Mouse (Mus musculus) embryo, embryonic 11 days (tissue): ENCODE measurements around the gene Btbd6.

Source experiments
- DNase-seq: peaks from one replicate; pipeline ENCODE4 v3.0.0-alpha.2; 2015

The Btbd6 gene

DNA sequence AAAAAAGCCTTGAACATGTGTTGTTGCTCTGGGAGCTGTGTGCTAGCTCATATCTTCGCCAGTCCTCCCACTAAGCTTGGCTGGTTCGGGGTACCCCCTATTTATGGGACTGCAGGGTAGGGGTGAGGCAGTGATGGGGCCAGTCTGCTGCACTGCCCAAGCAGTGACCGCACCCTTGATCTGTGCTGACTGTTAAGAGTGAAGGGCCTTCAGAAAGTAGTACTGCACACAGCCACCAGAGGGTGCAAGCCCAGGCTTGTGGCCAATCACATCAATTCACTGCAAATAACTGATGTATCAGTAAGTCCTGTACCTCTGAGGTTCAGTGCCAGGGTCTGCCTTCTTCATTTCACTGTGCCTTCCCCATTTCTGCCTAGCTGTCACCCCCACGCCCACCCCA, 20.5 kb upstream of the Btbd6 start:
- peak; percentile 75 for DNase-seq

DNA sequence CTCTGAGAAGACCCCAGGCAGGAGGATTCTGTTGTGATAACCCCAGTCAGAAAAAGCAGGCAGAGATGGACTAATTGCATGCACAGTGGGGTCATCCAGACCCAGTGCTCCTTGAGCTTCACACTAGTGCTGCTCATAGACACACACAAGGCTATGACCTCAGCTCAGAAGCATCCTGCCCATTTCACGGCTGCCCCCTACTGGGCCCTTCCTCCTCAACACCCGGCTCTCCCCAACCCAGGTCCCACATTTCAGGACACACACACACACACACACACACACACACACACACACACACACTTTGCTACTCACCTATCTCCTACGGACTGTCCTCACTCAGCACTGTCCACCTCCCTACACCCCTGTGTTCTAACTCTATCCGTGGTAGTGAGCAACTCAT, 18.0 kb upstream of the Btbd6 start:
- DNase-seq, result peak; percentile 53

DNA sequence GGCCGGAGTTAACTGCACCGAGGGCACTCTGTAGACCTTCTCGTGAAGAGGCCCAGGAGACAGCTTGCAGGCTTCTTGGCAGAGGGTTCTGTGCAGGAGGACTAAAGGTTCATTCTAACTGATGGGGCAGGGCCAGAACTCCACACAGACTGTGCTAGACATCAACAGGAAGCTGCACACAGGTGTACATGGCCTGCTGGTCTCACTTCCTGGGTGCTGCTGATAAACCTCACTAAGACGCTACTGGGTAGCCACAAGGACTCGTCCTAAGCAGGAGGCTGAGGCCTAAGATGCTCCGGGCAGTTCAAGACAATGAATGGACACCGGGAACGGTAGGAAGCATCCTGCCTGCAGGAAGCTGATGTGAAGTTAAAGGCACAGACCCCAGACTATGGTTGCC, 16.9 kb upstream of the Btbd6 start:
- no peak for DNase-seq

DNA sequence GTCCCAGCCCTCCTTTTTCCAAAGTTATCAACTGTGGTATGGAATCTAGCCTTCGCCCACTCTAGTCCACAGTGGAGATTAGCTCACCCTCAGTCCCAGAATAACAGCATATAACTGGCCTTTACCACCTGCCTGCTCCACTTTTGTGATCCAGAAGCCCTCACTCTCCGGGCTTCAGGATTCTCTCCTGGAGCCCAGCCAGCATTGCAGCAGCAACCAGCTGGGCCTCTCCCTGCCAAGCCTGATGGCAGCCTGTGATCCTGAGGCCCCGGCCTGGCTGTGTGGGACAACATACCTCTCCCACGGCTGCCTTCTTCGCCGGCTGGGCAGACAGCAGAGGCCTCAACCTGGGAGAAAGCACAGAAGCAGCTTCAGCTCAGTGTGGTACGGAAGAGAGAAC, 14.9 kb upstream of the Btbd6 start:
- no peak for DNase-seq

DNA sequence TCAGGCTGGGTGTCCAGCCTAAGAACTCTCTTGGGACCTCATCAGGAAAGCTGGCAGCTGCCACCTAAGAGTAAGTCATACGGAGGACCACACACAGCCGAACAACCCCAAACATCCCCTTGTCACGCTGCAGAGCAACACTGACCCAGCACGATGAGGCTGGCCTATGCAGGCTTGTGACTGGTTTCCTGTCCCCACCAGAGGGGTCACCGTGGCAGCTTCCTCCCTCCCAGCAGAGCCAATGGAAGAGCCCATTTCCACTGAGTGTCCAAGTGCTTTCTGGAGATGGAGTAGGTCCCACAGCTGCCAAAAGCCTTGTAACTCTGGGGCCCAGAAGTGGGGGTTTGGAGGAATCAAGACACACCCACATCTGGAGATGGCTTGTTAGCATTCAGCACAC, 14.4 kb upstream of the Btbd6 start:
- DNase-seq, result no peak

DNA sequence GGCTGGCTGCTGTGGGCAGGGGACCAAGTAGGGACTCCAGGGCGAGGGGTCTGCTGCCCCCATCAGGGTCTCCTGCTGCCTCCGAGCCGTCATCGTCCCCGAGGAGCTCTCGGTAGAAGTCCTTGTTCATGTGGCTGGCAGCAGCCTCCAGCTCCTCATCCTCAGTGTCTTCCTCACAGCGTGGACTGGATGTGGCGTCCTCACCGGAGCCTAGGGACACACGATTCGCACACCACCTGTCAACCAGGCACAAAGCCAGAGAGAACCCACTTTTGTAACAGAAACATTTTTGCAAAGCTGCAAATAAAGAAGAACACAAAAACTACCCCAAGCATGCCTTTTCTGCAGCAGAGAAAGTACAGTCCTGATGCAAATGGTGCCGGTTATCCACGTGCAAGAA, 10.5 kb upstream of the Btbd6 start:
- DNase-seq, result no peak

DNA sequence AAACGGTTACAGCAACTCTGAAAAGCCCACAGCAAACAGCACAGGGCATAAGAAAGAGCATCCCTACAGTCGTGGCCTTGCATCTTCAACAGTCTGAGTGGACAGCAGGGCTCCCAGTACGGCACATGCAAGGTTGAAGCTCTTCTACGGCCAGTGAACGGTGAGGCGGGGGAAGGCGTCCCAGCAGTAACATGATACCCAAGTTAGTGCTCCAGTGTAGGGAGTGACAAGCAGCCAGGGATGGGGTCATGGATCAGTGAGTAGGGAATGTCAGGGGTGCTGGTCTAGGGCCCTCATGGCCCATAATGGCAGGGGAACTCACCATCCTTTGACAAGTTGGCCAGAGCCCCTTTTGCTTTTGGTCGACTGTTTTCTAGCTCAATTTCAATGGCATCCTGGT, 7.3 kb upstream of the Btbd6 start:
- DNase-seq, result no peak

DNA sequence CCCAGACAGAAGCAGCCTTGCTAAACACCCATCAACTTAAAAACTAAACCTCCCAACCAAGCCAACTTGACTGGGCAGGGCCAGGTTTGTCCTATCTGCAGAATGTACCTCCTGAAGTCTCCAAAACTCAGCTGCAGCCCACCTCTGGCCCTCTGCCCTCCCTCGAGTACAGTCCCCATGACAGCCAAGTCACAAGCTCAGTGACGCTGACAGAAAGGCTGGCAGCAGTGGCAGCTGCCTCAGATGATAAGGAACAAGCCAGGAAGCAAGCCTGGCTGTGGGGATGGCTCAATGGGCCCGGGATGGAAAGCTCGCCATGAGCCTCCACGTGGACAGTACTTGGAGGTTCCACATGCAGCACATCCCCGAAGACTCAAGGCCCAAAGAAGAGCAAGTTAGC, 6.7 kb upstream of the Btbd6 start:
- no peak for DNase-seq

DNA sequence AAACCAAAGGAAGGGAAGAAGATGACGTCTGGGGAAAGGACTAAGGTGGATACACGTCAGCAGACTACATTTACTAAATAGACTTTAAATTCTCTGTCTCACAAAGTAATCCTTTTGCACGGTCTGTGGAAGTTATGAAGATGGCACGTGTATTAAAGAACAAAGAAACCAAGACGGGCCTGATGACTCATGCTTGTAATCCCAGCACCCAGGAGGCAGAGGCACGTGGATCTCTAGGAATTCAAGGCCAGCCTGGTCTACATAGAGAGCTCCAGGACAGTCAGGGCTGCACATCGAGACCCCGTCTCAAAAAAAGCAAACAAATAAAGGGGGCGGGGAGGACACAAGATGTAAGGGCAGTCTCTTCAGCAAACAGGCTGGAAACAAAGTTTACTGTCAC, 1.5 kb upstream of the Btbd6 start:
- no peak for DNase-seq

DNA sequence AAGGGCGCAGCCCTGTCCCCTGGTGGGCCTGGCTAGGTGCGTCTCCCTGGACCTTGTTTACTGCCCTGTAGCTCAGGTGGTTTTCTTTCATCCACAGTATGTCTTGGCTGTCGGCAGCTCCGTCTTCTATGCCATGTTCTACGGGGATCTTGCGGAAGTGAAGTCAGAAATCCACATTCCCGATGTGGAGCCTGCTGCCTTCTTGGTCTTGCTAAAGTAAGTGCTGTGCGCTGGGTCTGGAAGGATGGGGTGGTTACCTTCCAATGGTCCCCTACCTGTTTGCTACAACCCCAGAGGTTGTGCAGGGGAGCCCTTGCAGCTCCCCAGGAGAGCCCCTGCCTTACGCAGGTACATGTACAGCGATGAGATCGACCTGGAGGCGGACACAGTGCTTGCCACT, 874 bp downstream of the Btbd6 start:
- no peak for DNase-seq

DNA sequence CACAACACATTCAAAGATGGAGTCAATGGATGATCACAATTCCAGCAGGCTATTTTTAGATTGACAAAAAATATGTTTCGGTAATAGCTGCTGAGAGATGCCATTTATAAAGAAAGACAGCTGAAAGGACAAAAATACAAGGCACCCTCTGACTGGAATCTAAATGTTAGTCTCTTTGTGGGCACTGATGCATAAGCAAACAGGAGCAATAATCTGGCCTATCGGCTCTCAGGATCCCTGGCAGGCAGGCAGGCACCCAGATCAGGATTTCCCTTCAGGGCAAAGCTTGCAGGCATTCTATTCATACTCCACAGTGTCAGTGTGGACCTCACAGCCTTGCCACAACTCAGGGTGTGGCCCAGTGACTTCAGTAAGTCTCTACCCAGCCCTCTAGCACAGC, 5.7 kb downstream of the Btbd6 start:
- DNase-seq, result no peak

DNA sequence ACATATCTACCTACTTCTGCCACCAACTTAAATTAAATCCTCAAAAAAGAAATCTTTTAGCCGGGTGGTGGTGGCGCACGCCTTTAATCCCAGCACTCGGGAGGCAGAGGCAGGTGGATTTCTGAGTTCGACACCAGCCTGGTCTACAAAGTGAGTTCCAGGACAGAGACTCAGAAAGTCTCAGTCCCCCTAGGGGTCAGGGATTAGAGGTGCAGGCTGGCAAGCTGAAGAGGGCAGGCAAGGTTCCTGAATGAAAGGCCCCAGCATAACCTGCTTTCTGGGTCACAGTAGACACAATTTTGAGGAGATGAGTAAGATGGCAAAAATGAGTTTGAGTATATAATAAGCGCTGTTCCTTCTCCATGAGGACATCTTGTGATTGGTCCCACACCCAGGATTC, 9.1 kb downstream of the Btbd6 start:
- DNase-seq, result peak; percentile 31

DNA sequence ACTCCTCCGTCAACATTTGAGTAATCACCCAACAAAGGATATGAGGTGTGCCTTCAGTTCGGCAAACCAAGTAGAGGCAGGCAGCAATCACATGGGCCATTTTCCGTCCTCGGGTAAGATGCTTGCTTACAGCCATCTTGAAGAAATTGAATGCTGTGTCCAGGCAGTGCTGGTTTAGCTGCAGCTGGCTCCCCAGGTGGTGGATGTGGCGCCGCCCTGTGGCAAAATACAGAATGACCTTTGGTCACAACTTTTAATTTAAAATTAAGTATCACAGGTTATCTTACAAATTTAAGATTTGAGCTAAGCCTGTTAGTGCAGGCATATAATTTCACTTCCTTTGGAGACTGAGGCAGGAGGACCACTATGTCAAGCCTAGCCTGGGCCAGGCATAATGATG, 11.6 kb downstream of the Btbd6 start:
- no peak for DNase-seq

DNA sequence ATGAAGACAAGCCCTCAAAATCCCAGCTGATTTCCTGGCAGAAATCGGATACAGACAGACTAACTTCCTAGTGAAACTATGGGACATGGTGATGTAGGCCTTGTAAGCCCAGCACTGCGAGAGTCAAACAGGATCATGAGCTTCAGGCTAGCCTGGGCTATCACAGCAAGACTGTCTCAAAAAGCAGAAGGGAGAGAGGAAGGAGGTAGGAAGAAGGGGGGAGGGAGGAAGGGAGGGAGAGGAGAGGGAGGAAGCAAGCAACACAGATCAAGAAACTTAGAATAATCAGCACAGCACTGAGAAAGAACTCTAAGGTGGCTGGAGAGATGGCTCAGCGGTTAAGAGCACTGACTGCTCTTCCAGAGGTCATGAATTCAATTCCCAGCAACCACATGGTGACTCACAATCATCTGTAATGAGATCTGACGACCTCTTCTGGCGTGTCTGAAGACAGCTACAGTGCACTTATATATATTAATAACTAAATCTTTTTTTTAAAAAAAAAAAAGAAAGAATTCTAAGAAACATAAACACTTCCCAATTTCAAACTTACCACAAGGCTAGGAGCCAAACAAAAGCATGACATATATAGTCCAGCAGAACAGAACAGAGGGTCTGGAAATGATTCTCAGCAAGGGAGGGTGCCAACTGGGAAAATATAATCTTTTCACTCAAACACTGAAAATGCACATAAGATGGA, 14.6 kb downstream of the Btbd6 start:
- DNase-seq, result no peak

DNA sequence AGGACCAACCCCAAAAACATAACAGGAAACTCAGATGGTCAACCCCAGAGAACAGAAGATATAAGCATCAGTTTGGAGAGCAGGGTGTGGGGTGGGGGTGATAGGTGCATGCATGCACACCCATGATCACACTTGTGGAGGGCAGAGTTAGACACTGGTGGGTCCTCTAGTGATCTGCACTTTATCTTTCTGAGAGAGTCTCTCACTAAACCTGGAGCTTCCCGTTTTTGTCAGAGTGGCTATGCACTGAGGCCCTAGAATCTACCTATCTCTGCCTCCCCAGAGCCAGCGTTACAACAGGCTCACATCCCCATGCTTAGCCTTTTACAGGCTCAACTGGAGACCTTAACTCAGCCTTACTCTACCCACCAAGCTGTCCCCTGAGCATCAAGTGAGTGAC, 15.2 kb downstream of the Btbd6 start:
- DNase-seq, result no peak

DNA sequence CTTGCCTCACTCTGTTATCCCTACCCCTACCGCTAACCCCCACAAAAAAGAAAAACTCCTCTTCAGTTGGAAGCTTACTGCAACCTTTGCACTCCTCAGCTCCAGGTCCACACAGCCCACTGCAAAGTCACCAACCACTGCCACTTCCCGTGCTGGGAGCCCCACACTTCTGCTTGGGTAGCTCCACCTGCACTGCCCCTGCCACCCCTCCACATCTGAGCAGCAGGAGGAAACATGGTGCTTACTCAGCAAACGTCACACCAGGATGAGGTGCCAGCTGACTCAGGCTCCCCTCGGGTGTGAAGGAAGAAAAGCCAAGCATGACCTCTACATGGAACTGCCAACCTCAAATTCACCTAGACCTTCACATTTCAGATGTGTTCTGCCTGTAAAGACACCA, 17.9 kb downstream of the Btbd6 start:
- DNase-seq, result no peak

DNA sequence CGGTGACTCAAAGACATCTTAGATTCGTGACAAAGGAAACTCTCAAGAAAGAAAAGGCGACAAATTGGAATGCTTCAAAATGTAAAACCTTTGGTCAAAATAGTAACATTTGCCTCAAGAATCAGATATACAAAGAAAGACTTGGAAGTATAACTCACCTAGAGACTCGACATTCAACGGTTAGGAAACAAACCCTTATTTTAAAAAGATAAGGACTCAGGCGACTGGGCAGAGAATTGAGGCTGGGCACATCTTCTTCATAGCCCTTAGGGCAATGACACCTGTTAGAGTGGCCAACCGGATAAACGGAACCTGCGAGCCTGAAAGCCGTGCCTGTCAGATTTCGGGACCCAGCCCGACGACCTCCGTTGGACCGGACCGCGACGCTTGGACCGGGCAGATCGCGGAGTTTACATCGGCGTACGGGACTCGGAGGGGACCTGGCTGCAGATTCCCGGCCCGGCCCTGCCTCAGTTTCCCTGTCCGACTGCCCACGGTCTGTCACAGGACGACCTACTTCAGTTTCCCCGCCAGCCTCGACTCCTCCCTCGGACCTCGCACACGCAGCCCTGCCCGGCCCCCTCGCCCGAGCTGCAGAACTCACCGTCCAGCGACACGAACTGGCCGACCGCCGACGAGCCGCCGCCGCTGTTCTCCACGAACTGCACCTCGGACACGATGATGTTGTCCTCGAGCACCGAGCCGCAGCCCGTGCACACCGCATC, 23.4 kb downstream of the Btbd6 start:
- DNase-seq, result no peak

DNA sequence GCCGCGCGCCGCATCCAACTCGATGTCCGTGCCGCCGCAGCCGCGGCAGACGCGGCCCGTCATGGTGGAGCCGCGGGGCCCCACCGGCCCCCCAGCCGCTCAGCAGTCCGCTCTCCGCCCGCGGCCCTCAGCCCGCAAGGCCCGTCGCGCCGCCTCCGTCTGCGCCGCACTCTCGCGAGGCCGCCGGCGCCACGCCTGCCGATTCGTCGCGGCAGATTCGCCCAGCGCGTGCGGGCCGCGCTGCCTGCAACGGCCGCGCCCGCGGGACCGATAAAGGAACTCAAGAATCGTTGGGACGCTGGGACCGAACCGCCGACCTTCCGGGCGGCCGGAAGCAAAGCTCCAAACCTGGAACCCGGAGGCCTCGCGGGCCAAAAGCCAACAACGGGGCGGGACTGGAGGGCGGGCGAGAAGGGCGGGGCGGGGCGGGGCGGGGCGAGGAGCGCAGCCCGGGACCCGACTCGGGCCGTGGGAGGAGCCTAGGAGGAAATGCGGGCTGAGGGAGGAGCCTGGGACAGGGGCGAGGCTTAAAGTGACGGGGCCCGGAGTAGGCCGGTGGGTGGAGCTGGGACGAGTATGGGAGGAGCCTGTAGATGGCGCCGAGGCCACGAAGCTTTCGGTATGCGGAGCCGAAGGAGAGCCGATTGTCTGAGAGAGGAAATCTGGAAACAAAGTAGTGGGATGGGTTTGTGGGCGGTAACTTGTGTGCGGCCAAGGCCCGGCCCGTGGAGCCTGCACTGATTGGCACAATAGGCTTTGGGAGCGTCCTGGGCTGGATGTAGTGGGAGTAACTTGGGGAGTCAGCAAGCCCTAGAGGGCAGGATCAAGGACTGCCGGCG, 24.2 kb downstream of the Btbd6 start, which contains the start of gene Brf1:
Gene Brf1 (minus strand): TSS at position 411 of the 839 bp plus-strand sequence.
- DNase-seq, result peak; percentile 99

DNA sequence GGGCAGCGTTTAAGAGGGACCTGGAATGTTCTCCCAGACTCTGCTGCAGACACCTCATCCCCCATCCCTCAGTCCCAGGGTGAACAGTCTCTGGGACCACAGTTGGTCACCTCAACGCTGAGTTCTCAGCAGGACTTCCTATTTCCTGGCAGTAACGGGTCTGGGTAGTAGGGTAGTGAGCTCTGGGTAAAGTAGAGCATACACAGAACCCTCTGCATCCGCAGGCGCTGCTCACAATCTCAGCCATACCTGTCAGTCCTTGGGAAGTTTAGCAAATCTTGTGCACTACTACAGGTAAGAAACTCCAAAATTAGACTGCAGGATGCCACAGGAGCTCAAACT, 24.8 kb downstream of the Btbd6 start:
- DNase-seq, result no peak

DNA sequence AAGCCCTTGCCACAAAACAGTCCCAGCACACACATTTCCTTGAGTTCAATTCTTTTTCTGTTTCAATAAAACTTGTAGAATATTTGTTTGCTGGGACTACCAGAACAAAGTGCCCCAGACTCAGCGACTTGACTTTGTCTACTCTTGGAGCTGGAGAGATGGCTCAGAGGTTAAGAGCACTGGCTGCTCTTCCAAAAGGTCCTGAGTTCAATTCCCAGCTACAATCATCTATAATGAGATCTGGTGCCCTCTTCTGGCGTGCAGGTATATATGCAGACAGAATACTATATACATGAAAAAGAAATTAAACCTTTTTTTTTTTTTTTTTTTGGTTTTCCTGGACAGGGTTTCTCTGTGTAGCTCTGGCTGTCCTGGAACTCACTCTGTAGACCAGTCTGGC, 26.4 kb downstream of the Btbd6 start:
- DNase-seq, result no peak

DNA sequence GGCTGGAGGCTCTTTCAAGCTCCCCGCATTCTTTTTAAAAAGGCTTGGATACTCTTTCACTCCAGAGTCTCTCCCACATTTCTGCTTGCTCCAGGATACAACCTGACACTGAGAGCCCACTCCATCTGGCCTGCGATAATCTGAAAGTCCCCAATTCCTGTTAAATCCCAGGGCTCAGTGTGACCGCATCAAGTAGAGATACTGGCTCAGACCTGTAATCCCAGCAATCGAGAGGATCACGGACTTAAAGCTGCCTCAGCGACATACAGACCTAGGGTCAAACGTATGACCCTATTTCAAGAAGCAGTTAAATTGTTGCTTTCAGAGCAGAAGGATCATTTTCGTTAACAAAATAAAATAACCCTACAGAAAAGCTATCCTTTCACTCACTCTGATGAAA, 27.7 kb downstream of the Btbd6 start:
- no peak for DNase-seq

DNA sequence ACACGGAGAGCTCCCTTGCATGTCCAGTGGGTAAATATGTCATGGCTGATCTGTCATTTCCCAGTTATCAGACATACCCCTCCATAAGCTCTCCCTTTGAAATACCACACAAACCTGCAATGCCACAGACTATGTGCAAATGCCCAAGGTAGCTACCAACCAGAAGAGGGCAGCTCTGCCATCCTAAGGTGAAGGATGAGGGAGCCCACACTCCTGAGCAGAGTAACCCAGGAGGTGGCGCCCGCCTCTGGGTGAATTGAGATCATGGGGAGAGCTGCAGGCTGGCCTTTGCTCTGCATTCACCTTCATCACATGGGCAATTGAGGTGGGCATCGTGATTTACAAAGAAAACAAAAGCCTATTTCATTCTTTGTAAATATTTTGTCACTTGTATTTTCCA, 28.7 kb downstream of the Btbd6 start:
- peak; percentile 52 for DNase-seq

DNA sequence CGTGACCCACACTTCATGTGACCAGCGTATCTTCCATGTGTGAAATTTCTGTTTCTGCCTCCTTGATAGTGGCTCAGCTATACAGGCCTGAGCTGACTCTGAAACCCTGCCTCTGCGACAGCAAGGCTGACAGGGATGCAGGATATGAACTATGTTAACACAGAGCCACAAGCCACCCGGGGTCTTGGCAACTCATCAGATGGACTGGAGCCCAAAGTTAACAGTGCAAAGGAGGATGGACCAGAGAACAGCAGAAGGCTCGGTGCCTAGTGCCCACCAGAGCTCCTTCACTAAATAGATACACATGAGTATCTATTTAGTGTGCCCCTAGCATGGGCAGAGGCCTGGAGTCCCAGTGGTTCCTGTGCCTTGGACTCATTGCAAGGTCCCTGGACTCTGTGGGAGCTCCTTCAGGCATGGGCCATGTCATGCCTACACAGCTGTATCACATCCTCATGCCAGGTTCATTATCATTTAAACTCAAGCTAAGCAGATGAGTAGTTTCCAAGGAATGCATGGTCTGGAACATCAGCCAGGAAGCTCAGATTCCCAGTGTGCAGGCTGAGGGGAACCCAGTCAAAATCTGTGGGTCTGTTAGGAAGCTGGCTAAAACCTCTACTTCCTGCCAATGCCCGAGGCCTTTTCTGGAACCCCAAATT, 35.5 kb downstream of the Btbd6 start:
- DNase-seq, result no peak

DNA sequence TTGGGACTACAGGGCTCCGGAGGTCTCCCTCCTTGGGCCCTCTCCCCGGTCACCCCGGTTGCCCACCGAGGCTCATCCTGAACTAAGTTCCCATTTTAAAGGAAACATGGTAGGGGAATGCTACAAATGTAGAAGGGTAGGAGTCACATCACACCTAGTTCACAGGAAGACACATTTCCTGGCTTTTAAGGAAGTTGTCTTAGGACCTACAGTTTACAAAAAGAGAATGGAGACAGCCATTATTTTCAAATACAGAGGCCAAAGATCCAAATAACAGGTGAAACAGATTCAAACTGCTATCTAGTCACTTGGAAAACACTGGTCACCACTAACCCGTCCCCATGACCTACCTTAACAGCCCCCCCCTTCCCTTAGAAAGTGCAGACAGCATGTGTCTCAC, 36.2 kb downstream of the Btbd6 start:
- no peak for DNase-seq
